Mouse (Mus musculus): ENCODE measurements around the gene Dusp12.

- TF ChIP-seq CTCF (IDR thresholded peaks at IDR 0.05; ENCODE audit: extremely low read depth, insufficient read depth, low read length) (no peak), POLR2A (IDR thresholded peaks at IDR 0.05; ENCODE audit: extremely low read depth, insufficient read depth, low read length) (no peak)
Observed at GRCm38 (mm10) chr1:170868905-170869283, 16.4 kb downstream of the Dusp12 start.

Measured in cortical plate, adult 2 months (tissue).